ENCODE assay signal across 8 mouse cellular contexts in genomic region chr16:30973416-30973815, GRCm38 (mm10).
DNase-seq lines count a peak whose midpoint lies in the region; ATAC-seq lines count a peak whose summit lies in the region.

No protein-coding gene starts in this region.

- H3K4me2 ChIP-seq in kidney, embryonic 15.5 days: no peak overlapping the region
- no peak overlapping the region for H3K4me2 ChIP-seq in hindbrain, embryonic 16.5 days (ENCODE audit: low read length)

- H3K4me3 ChIP-seq in kidney, embryonic 15.5 days (replicated peaks): no peak overlapping the region
- no peak overlapping the region for H3K4me3 ChIP-seq in hindbrain, embryonic 16.5 days (ENCODE audit: low read length)

- H3K27ac ChIP-seq in kidney, embryonic 15.5 days: no peak overlapping the region
- no peak overlapping the region; the same call in 1 of the 2 replicates for H3K27ac ChIP-seq in hindbrain, embryonic 16.5 days (ENCODE audit: low read depth, low read length)

- no peaks in the 10 kb centered on the region for H3K9me3 ChIP-seq in kidney, embryonic 15.5 days (replicated peaks)
- H3K9me3 ChIP-seq in hindbrain, embryonic 16.5 days (ENCODE audit: control insufficient read depth, low read length): no peaks in the 10 kb centered on the region

- H3K9ac ChIP-seq in kidney, embryonic 15.5 days: no peak overlapping the region
- H3K9ac ChIP-seq in hindbrain, embryonic 16.5 days (ENCODE audit: low read depth, low read length): 0 out of 2 replicates have a peak overlapping the region, but pooled peaks have one; percentile 11

- intact Hi-C loops in gastrocnemius, postnatal 14 days (cut with DNase I; ENCODE audit: low total_unique reads): no loop called here

- H3K27me3 ChIP-seq in kidney, embryonic 15.5 days: no peaks in the 10 kb centered on the region
- H3K27me3 ChIP-seq in hindbrain, embryonic 16.5 days (replicated peaks; ENCODE audit: control insufficient read depth, insufficient read depth, low read length): no peaks in the 10 kb centered on the region

- DNase-seq in kidney, adult 18-20 months: peak; percentile 87
- peak; percentile 72 to 79 for DNase-seq in adrenal gland, postnatal 36 days
- peak; percentile 78 for DNase-seq in lung, postnatal 10 days
- no peak for DNase-seq in gastrocnemius, postnatal 14 days
- DNase-seq in layer of hippocampus, adult 8-10 months (ENCODE audit: low spot score in 2 of 2): no peak
- no peak for DNase-seq in c-Kit-positive CD71-positive TER-119-positive erythroid progenitor cells, embryonic 14.5 days (ENCODE audit: low spot score)

- WGBS in kidney, embryonic 15.5 days: 57% methylated on average over 6 of the region's 6 CpGs
- 36% methylated on average over 6 of the region's 6 CpGs for WGBS in hindbrain, embryonic 16.5 days

- H3K36me3 ChIP-seq in kidney, embryonic 15.5 days: no peaks in the 10 kb centered on the region
- H3K36me3 ChIP-seq in hindbrain, embryonic 16.5 days (ENCODE audit: control insufficient read depth, insufficient read depth, low read length): no peaks in the 10 kb centered on the region

- H3K4me1 ChIP-seq in kidney, embryonic 15.5 days: peaks cover 40% of the 10 kb centered on the region
- H3K4me1 ChIP-seq in hindbrain, embryonic 16.5 days (ENCODE audit: control insufficient read depth, insufficient read depth, low read depth, low read length): peaks cover 16% of the 10 kb centered on the region

- ATAC-seq in kidney, embryonic 15.5 days (replicated peaks; ENCODE audit: low FRiP score): no peak
- no peak for ATAC-seq in hindbrain, embryonic 16.5 days

Comparison
In these comparisons a context has a peak if more than half of its experiments do, and no peak if none do; other contexts are left out.
1. DNase-seq: peak in kidney, adult 18-20 months (single experiment), adrenal gland, postnatal 36 days (2 of 2) and lung, postnatal 10 days (single experiment); none in gastrocnemius, postnatal 14 days (single experiment), layer of hippocampus, adult 8-10 months (0 of 2) and c-Kit-positive CD71-positive TER-119-positive erythroid progenitor cells, embryonic 14.5 days (single experiment).